9 mouse cellular contexts compared by ENCODE assay signal in the genomic region with DNA sequence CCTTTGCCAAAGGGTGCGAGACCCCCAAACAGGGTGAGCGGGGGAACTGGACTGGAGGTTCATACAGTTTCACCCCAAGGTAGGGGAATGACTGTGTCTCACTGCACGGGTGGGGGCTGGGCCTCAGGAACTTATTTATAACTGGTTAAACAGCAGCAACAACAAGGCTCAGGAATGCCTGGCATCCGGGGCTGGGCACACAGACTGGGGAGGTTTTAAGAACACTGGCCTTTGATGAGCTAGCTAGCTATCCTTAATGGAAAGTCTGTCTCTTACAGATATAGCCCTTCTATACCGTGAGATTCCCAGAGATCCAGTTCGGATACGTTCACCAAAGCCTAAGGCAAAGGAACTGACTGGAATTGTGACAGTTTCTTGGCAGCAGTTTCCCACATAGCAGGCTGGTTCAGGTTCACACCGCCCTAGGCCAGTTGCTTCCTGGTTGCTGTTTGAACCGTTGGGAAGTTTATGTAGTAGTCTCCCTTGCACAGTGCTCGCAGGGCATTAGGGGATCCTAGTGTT. TPM values are rescaled to one million over a fixed set of nuclear protein-coding genes. Genes with fewer than 3 reads are reported as not detected.
DNase-seq lines count a peak whose midpoint lies in the region; ATAC-seq and TF ChIP-seq lines count a peak whose summit lies in the region.
"Had no signal": no experiment of that assay in that cellular context is flagged by ENCODE, and none has a peak within 500 bp of the region (broad histone marks: within the 10 kb centered on the region; RNA-seq: fewer than 3 reads in every experiment).

No protein-coding gene starts in this region.

- peak overlapping the region; percentile 49 for H3K9ac ChIP-seq in ES-E14 (ENCODE audit: insufficient read depth, low read depth, low read length, poor library complexity, severe bottlenecking)
- peak overlapping the region; percentile 36; the same call in 1 of the 2 replicates for H3K9ac ChIP-seq in embryonic facial prominence, embryonic 13.5 days
- peak overlapping the region; percentile 44; the same call in 1 of the 2 replicates for H3K9ac ChIP-seq in intestine, embryonic 16.5 days (ENCODE audit: low read depth, low read length)
- H3K9ac ChIP-seq in lung, embryonic 16.5 days (ENCODE audit: low read length) = peak overlapping the region; percentile 45

- peak overlapping the region; percentile 45 for H3K4me2 ChIP-seq in embryonic facial prominence, embryonic 13.5 days
- H3K4me2 ChIP-seq in intestine, embryonic 16.5 days (ENCODE audit: low read depth, low read length) = 0 out of 2 replicates have a peak overlapping the region, but pooled peaks have one; percentile 31
- H3K4me2 ChIP-seq in lung, embryonic 16.5 days (ENCODE audit: low read depth, low read length) = peak overlapping the region; percentile 45

- H3K27ac ChIP-seq in ES-E14 (ENCODE audit: insufficient read depth, low read depth, low read length, poor library complexity, severe bottlenecking) = peak overlapping the region; percentile 85
- H3K27ac ChIP-seq in embryonic facial prominence, embryonic 13.5 days = peak overlapping the region; percentile 76
- H3K27ac ChIP-seq in intestine, embryonic 16.5 days (ENCODE audit: low read length) = 0 out of 2 replicates have a peak overlapping the region, but pooled peaks have one; percentile 33
- H3K27ac ChIP-seq in lung, embryonic 16.5 days (ENCODE audit: low read length) = peak overlapping the region; percentile 47

- H3K4me1 ChIP-seq in ES-E14 (ENCODE audit: control insufficient read depth in 2 of 2, insufficient read depth in 2 of 2, low read length in 2 of 2, poor library complexity in 1 of 2) = peaks cover 4 to 20% of the 10 kb centered on the region in 2 experiments
- H3K4me1 ChIP-seq in embryonic facial prominence, embryonic 13.5 days = peaks cover 10% of the 10 kb centered on the region
- peaks cover 8% of the 10 kb centered on the region for H3K4me1 ChIP-seq in intestine, embryonic 16.5 days (ENCODE audit: control insufficient read depth, insufficient read depth, low read length)
- peaks cover 8% of the 10 kb centered on the region for H3K4me1 ChIP-seq in lung, embryonic 16.5 days (replicated peaks; ENCODE audit: control insufficient read depth, insufficient read depth, low read length)

- in situ Hi-C loops in ES-E14 (cut with MboI; ENCODE audit: low sequenced_read_pairs in 2 of 2, unreplicated experiment in 2 of 2) = no loop called here

- no peaks in the 10 kb centered on the region for H3K36me3 ChIP-seq in ES-E14 (ENCODE audit: control insufficient read depth, insufficient read depth, low read length, poor library complexity, severe bottlenecking)
- H3K36me3 ChIP-seq in embryonic facial prominence, embryonic 13.5 days = no peaks in the 10 kb centered on the region
- H3K36me3 ChIP-seq in intestine, embryonic 16.5 days (ENCODE audit: control insufficient read depth, insufficient read depth, low read length) = no peaks in the 10 kb centered on the region
- no peaks in the 10 kb centered on the region for H3K36me3 ChIP-seq in lung, embryonic 16.5 days (ENCODE audit: control insufficient read depth, insufficient read depth, low read length)

- no peaks in the 10 kb centered on the region for H3K9me3 ChIP-seq in ES-E14 (ENCODE audit: control insufficient read depth, insufficient read depth, low read depth, low read length)
- H3K9me3 ChIP-seq in embryonic facial prominence, embryonic 13.5 days = no peaks in the 10 kb centered on the region
- H3K9me3 ChIP-seq in intestine, embryonic 16.5 days (ENCODE audit: control insufficient read depth, low read length) = no peaks in the 10 kb centered on the region
- H3K9me3 ChIP-seq in lung, embryonic 16.5 days (ENCODE audit: control insufficient read depth, low read length) = no peaks in the 10 kb centered on the region

- no peaks in the 10 kb centered on the region for H3K27me3 ChIP-seq in embryonic facial prominence, embryonic 13.5 days
- H3K27me3 ChIP-seq in intestine, embryonic 16.5 days (replicated peaks; ENCODE audit: control insufficient read depth, insufficient read depth, low read length) = no peaks in the 10 kb centered on the region
- H3K27me3 ChIP-seq in lung, embryonic 16.5 days (ENCODE audit: control insufficient read depth, insufficient read depth, low read depth, low read length) = no peaks in the 10 kb centered on the region

- ATAC-seq in embryonic facial prominence, embryonic 13.5 days (ENCODE audit: insufficient number of reproducible peaks, insufficient read depth, low FRiP score, low TSS enrichment, low read depth) = no peak
- ATAC-seq in intestine, embryonic 16.5 days = peak; percentile 59
- ATAC-seq in lung, embryonic 16.5 days (ENCODE audit: low read depth) = peak; percentile 72; the same call in 1 of the 2 replicates
- ATAC-seq in cerebellum, adult (ENCODE audit: insufficient number of reproducible peaks, low FRiP score, low TSS enrichment) = no peak

- 30% methylated on average over 10 of the region's 10 CpGs for WGBS in embryonic facial prominence, embryonic 13.5 days
- WGBS in intestine, embryonic 16.5 days = 23% methylated on average over 10 of the region's 10 CpGs
- 23% methylated on average over 10 of the region's 10 CpGs for WGBS in lung, embryonic 16.5 days

- peak; percentile 51 for DNase-seq in ES-E14 (ENCODE audit: low read depth, low spot score)
- DNase-seq in spleen, adult 18-20 months = no peak
- no peak for DNase-seq in right cerebral cortex, adult 18-20 months
- no peak for DNase-seq in frontal cortex, adult 2 months (ENCODE audit: extremely low spot score in 1 of 2, low spot score in 1 of 2)

- peak overlapping the region; percentile 9 to 29; a peak in 1 of 4 replicates for H3K4me3 ChIP-seq in ES-E14 (ENCODE audit: insufficient read depth in 1 of 2, low read depth in 1 of 2, low read length in 2 of 2, poor library complexity in 1 of 2, severe bottlenecking in 1 of 2)
- no peak overlapping the region for H3K4me3 ChIP-seq in embryonic facial prominence, embryonic 13.5 days
- H3K4me3 ChIP-seq in intestine, embryonic 16.5 days (ENCODE audit: low read length) = no peak overlapping the region
- no peak overlapping the region for H3K4me3 ChIP-seq in lung, embryonic 16.5 days (ENCODE audit: low read length)

TF ChIP-seq in ES-E14, 5 proteins besides CTCF, POLR2A, EP300 and RAD21:
- TF ChIP-seq CHD2 (IDR thresholded peaks at IDR 0.05; ENCODE audit: low read depth, low read length) (0 out of 2 replicates have a peak, but pooled peaks have one; percentile 47), ZC3H11A (IDR thresholded peaks at IDR 0.05; ENCODE audit: borderline replicate concordance, low read depth, low read length) (no peak)
TF ChIP-seq in ES-E14: peak in this region for 1.

RNA-seq across cellular contexts. Expression of a gene that starts 7.4 kb away (rescaled TPM):
- total RNA-seq in ES-E14 (2012; rRNA removed) = 21.0 and 33.4 TPM in 2 replicates
- polyA plus RNA-seq in embryonic facial prominence, embryonic 13.5 days (2015; fragmentation: Nextera tagmentation; extraction: Ambion mirVana) = 4.3 and 5.8 TPM in 2 replicates
- 4.5 and 5.4 TPM in 2 replicates for polyA plus RNA-seq in intestine, embryonic 16.5 days (2015; fragmentation: Nextera tagmentation; extraction: Ambion mirVana)
- 2.7 and 3.6 TPM in 2 replicates for polyA plus RNA-seq in lung, embryonic 16.5 days (2015; fragmentation: Nextera tagmentation; extraction: Ambion mirVana)
- 23.2 and 26.5 TPM in 2 replicates for polyA plus RNA-seq in frontal cortex, adult 2 months (2012; rRNA removed)
- total RNA-seq: neutrophil, adult 5-6 weeks had no signal

RNA-seq across cellular contexts. Expression of a gene that starts 22.3 kb away (rescaled TPM):
- total RNA-seq in ES-E14 (2012; rRNA removed) = 14.1 and 27.2 TPM in 2 replicates
- polyA plus RNA-seq in embryonic facial prominence, embryonic 13.5 days (2015; fragmentation: Nextera tagmentation; extraction: Ambion mirVana) = 47.1 and 49.5 TPM in 2 replicates
- polyA plus RNA-seq in intestine, embryonic 16.5 days (2015; fragmentation: Nextera tagmentation; extraction: Ambion mirVana) = 34.2 and 39.3 TPM in 2 replicates
- polyA plus RNA-seq in lung, embryonic 16.5 days (2015; fragmentation: Nextera tagmentation; extraction: Ambion mirVana) = 47.6 and 49.4 TPM in 2 replicates
- polyA plus RNA-seq in frontal cortex, adult 2 months (2012; rRNA removed) = 96.1 and 97.4 TPM in 2 replicates

RNA-seq across cellular contexts. Expression of a gene that starts 22.4 kb away (rescaled TPM):
- 3.2 and 4.3 TPM in 2 replicates for total RNA-seq in ES-E14 (2012; rRNA removed)
- polyA plus RNA-seq in embryonic facial prominence, embryonic 13.5 days (2015; fragmentation: Nextera tagmentation; extraction: Ambion mirVana) = 2.3 and 3.5 TPM in 2 replicates
- polyA plus RNA-seq in intestine, embryonic 16.5 days (2015; fragmentation: Nextera tagmentation; extraction: Ambion mirVana) = 0.92 and 1.5 TPM in 2 replicates
- polyA plus RNA-seq in lung, embryonic 16.5 days (2015; fragmentation: Nextera tagmentation; extraction: Ambion mirVana) = 2.5 and 3.5 TPM in 2 replicates
- 4.4 and 5.4 TPM in 2 replicates for polyA plus RNA-seq in frontal cortex, adult 2 months (2012; rRNA removed)

RNA-seq across cellular contexts. Expression of a gene that starts 24.9 kb away (rescaled TPM):
- 18.6 and 24.1 TPM in 2 replicates for total RNA-seq in ES-E14 (2012; rRNA removed)
- 40.6 and 42.9 TPM in 2 replicates for polyA plus RNA-seq in embryonic facial prominence, embryonic 13.5 days (2015; fragmentation: Nextera tagmentation; extraction: Ambion mirVana)
- 43.7 and 44.1 TPM in 2 replicates for polyA plus RNA-seq in intestine, embryonic 16.5 days (2015; fragmentation: Nextera tagmentation; extraction: Ambion mirVana)
- 41.6 and 45.0 TPM in 2 replicates for polyA plus RNA-seq in lung, embryonic 16.5 days (2015; fragmentation: Nextera tagmentation; extraction: Ambion mirVana)
- 32.4 and 32.5 TPM in 2 replicates for polyA plus RNA-seq in frontal cortex, adult 2 months (2012; rRNA removed)

RNA-seq across cellular contexts. Expression of a gene that starts 26.2 kb away (rescaled TPM):
- total RNA-seq in ES-E14 (2012; rRNA removed) = 0.05 and 0.09 TPM in 2 replicates
- not detected in 2 replicates for polyA plus RNA-seq in embryonic facial prominence, embryonic 13.5 days (2015; fragmentation: Nextera tagmentation; extraction: Ambion mirVana)
- 0.13 and 0.22 TPM in 2 replicates for polyA plus RNA-seq in intestine, embryonic 16.5 days (2015; fragmentation: Nextera tagmentation; extraction: Ambion mirVana)
- polyA plus RNA-seq in lung, embryonic 16.5 days (2015; fragmentation: Nextera tagmentation; extraction: Ambion mirVana) = 0.09 TPM in 1 of 2 replicates, not detected in the other
- 19.8 and 36.8 TPM in 2 replicates for polyA plus RNA-seq in frontal cortex, adult 2 months (2012; rRNA removed)
- total RNA-seq: neutrophil, adult 5-6 weeks had no signal

Comparison
In these comparisons a context has a peak if more than half of its experiments do, and no peak if none do; other contexts are left out.
1. H3K27ac ChIP-seq: peak in every context shown above with its lines; median percentile 85 in ES-E14; 76 in embryonic facial prominence, embryonic 13.5 days; 47 in lung, embryonic 16.5 days; 33 in intestine, embryonic 16.5 days.
2. H3K4me3 ChIP-seq: peak in ES-E14 (2 of 2); none in embryonic facial prominence, embryonic 13.5 days (single experiment), intestine, embryonic 16.5 days (single experiment) and lung, embryonic 16.5 days (single experiment).
3. ATAC-seq: peak in intestine, embryonic 16.5 days (single experiment) and lung, embryonic 16.5 days (single experiment); none in embryonic facial prominence, embryonic 13.5 days (single experiment) and cerebellum, adult (single experiment).
4. Peak in every context shown above with its lines, with median percentiles within 50 percentile points of each other: H3K9ac ChIP-seq and H3K4me2 ChIP-seq.